Mouse (Mus musculus): ENCODE data around the gene Sypl2. TPM values are rescaled to one million over a fixed set of nuclear protein-coding genes. Genes with fewer than 3 reads are reported as not detected.

Sypl2 gene
- total and polyA plus RNA-seq, 3 experiments: not detected

GRCm38 (mm10) chr3:108200329-108201323, 25.8 kb downstream of the Sypl2 start, which contains the start of gene Cyb561d1 (continued):
- TF ChIP-seq MAX (IDR thresholded peaks at IDR 0.05; ENCODE audit: low read length): 0 out of 2 replicates have a peak, but pooled peaks have one; percentile 26
- no peak for TF ChIP-seq MAZ (IDR thresholded peaks at IDR 0.05; ENCODE audit: low read depth, low read length)
- no peak for TF ChIP-seq KAT2A (conservative IDR thresholded peaks at IDR 0.05; ENCODE audit: low read depth, low read length)
- TF ChIP-seq HCFC1 (IDR thresholded peaks at IDR 0.05; ENCODE audit: low read depth, low read length): peak; percentile 77
- TF ChIP-seq TBP (IDR thresholded peaks at IDR 0.05; ENCODE audit: low read depth, low read length): peak; percentile 63; the same call in 1 of the 2 replicates
- TF ChIP-seq GABPA (IDR thresholded peaks at IDR 0.05; ENCODE audit: low read depth, low read length): no peak
- no peak for TF ChIP-seq POLR2AphosphoS5 (IDR thresholded peaks at IDR 0.05; ENCODE audit: borderline replicate concordance, low read depth, low read length)

DNA sequence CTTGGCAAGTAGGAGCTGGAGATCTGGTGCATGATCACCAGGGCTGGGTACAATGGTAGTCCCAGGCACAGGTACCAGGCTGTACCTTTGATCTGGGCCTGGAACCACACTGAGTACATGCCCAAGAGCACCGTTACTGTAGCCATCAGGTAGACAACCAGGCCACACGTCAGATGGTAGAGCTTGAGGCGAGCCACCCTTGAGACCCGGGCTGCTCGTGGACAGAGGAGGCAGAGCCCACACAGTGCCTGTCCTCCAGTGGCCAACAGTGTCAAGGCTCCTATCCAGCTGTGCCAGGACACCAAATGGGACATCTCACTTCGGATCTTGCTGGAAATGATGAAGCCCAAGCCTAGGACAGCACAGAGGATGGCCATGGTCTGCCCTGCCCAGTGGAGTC, 27.2 kb downstream of the Sypl2 start:
- Histone ChIP-seq H3K4me1 (ENCODE audit: control insufficient read depth in 1 of 2, insufficient read depth in 2 of 2, low read length in 2 of 2) (peaks cover 0 to 6% of the 10 kb centered on the region in 2 experiments; a peak in 1 of 4 replicates), H3K27me3 (ENCODE audit: control insufficient read depth in 1 of 2, insufficient read depth in 2 of 2, low read length in 2 of 2) (no peaks in the 10 kb centered on the region), H3K79me2 (ENCODE audit: control insufficient read depth, insufficient read depth, low read length, poor library complexity) (no peaks in the 10 kb centered on the region; the same call in 1 of the 2 replicates), H3K9me3 (replicated peaks; ENCODE audit: insufficient read depth, low read length) (no peaks in the 10 kb centered on the region), H3K4me3 (ENCODE audit: control insufficient read depth in 1 of 2, insufficient read depth in 1 of 2, low read depth in 2 of 2, low read length in 2 of 2) (no peak overlapping the region), H3K36me3 (ENCODE audit: control insufficient read depth in 1 of 2, insufficient read depth in 2 of 2, low read length in 2 of 2) (peaks cover 0 to 5% of the 10 kb centered on the region in 2 experiments; a peak in 2 of 4 replicates), H3K9ac (ENCODE audit: control insufficient read depth, low read depth, low read length, poor library complexity, severe bottlenecking) (no peak overlapping the region), H3K27ac (ENCODE audit: control insufficient read depth, low read depth, low read length) (no peak overlapping the region)
- no peak for DNase-seq (ENCODE audit: low read depth, low spot score)
- TF ChIP-seq SIN3A (IDR thresholded peaks at IDR 0.05; ENCODE audit: low read length) (no peak), EP300 (IDR thresholded peaks at IDR 0.05; ENCODE audit: low read depth in 1 of 2, low read length in 2 of 2) (no peak), HCFC1 (IDR thresholded peaks at IDR 0.05; ENCODE audit: low read depth, low read length) (no peak), ZKSCAN1 (IDR thresholded peaks at IDR 0.05; ENCODE audit: low read depth, low read length) (no peak), POLR2AphosphoS5 (IDR thresholded peaks at IDR 0.05; ENCODE audit: borderline replicate concordance, low read depth, low read length) (no peak), USF1 (IDR thresholded peaks at IDR 0.05; ENCODE audit: low read depth, low read length) (no peak), TAL1 (IDR thresholded peaks at IDR 0.05; ENCODE audit: low read length) (no peak), CHD1 (IDR thresholded peaks at IDR 0.05; ENCODE audit: low read depth, low read length) (no peak), ZC3H11A (IDR thresholded peaks at IDR 0.05; ENCODE audit: low read depth, low read length) (no peak), POLR2AphosphoS2 (IDR thresholded peaks at IDR 0.05; ENCODE audit: low read length) (no peak), ELF1 (IDR thresholded peaks at IDR 0.05; ENCODE audit: low read depth, low read length) (no peak), ETS1 (IDR thresholded peaks at IDR 0.05; ENCODE audit: low read depth, low read length) (no peak), POLR2A (IDR thresholded peaks at IDR 0.05; ENCODE audit: control insufficient read depth in 1 of 2, insufficient read depth in 1 of 2, low read depth in 1 of 2, low read length in 2 of 2, poor library complexity in 1 of 2) (no peak), BHLHE40 (IDR thresholded peaks at IDR 0.05; ENCODE audit: borderline replicate concordance, low read depth, low read length) (no peak), USF2 (IDR thresholded peaks at IDR 0.05; ENCODE audit: borderline replicate concordance in 1 of 2, insufficient read depth in 1 of 2, low read depth in 1 of 2, low read length in 2 of 2) (no peak), TBP (IDR thresholded peaks at IDR 0.05; ENCODE audit: low read depth, low read length) (no peak), RAD21 (IDR thresholded peaks at IDR 0.05; ENCODE audit: low read depth, low read length) (no peak), NRF1 (IDR thresholded peaks at IDR 0.05; ENCODE audit: insufficient read depth, low read depth, low read length, poor library complexity, severe bottlenecking) (no peak), MYB (IDR thresholded peaks at IDR 0.05; ENCODE audit: low read depth, low read length) (no peak), TCF12 (IDR thresholded peaks at IDR 0.05; ENCODE audit: low read depth, low read length) (no peak)
